Mouse (Mus musculus): ENCODE measurements around the gene Nudc. TPM values are rescaled to one million over a fixed set of nuclear protein-coding genes. Genes with fewer than 3 reads are reported as not detected.
A peak's percentile ranks its signal among the peaks of the same experiment; 100 is the strongest.

Gene Nudc
- total and polyA plus RNA-seq, 2 experiments from 2014 or later = 42.1 to 152 TPM

- peak within 1 kb of the TSS; percentile 60 for H3K4me3 ChIP-seq (ENCODE audit: low read depth, low read length)
- H3K27me3 ChIP-seq (ENCODE audit: control insufficient read depth, insufficient read depth, low read length) = peaks cover 67% of the 10 kb centered on the region
- DNase-seq (ENCODE audit: low spot score) = peak; percentile 69
- under 1% methylated on average over 44 of the region's 53 CpGs for WGBS
- no peaks in the 10 kb centered on the region for H3K36me3 ChIP-seq (replicated peaks; ENCODE audit: control insufficient read depth, insufficient read depth, low read length)
- H3K9me3 ChIP-seq (replicated peaks; ENCODE audit: control insufficient read depth, low read length) = no peaks in the 10 kb centered on the region
- peak within 1 kb of the TSS; percentile 54 for H3K9ac ChIP-seq (replicated peaks; ENCODE audit: low read depth, low read length)
- no peak within 1 kb of the TSS for H3K27ac ChIP-seq (ENCODE audit: low read depth)
- H3K4me2 ChIP-seq (ENCODE audit: low read depth, low read length) = peak within 1 kb of the TSS; percentile 97
- TF ChIP-seq CTCF (IDR thresholded peaks at IDR 0.05; ENCODE audit: low read depth) = no peak
- TF ChIP-seq EP300 (IDR thresholded peaks at IDR 0.05; ENCODE audit: low read depth) = no peak
- H3K4me1 ChIP-seq (ENCODE audit: control insufficient read depth, insufficient read depth) = peaks cover 13% of the 10 kb centered on the region
- peak; percentile 59 for ATAC-seq (ENCODE audit: insufficient read depth, low read depth)
Measured at GRCm38 (mm10) chr4:133498160-133498724, 47.6 kb downstream of the Nudc start, which contains the start of gene Trnp1. TSS of gene Trnp1 (minus strand) at chr4:133498550.

GRCm38 (mm10) chr4:133497461-133498159, 48.2 kb downstream of the Nudc start:
- TF ChIP-seq EP300 (IDR thresholded peaks at IDR 0.05; ENCODE audit: low read depth) = no peak
- TF ChIP-seq CTCF (IDR thresholded peaks at IDR 0.05; ENCODE audit: low read depth) = no peak
- H3K4me2 ChIP-seq (ENCODE audit: low read depth, low read length) = peak overlapping the region; percentile 97
- peaks cover 13% of the 10 kb centered on the region for H3K4me1 ChIP-seq (ENCODE audit: control insufficient read depth, insufficient read depth)
- WGBS = under 1% methylated on average over 65 of the region's 70 CpGs
- no peaks in the 10 kb centered on the region for H3K36me3 ChIP-seq (replicated peaks; ENCODE audit: control insufficient read depth, insufficient read depth, low read length)
- H3K27me3 ChIP-seq (ENCODE audit: control insufficient read depth, insufficient read depth, low read length) = peaks cover 65% of the 10 kb centered on the region
- DNase-seq (ENCODE audit: low spot score) (no peak), ATAC-seq (ENCODE audit: insufficient read depth, low read depth) (peak; percentile 10; the same call in 1 of the 2 replicates)
- H3K4me3 ChIP-seq (ENCODE audit: low read depth, low read length) = peak overlapping the region; percentile 60
- peak overlapping the region; percentile 54 for H3K9ac ChIP-seq (replicated peaks; ENCODE audit: low read depth, low read length)
- no peaks in the 10 kb centered on the region for H3K9me3 ChIP-seq (replicated peaks; ENCODE audit: control insufficient read depth, low read length)
- no peak overlapping the region for H3K27ac ChIP-seq (ENCODE audit: low read depth)

GRCm38 (mm10) chr4:133496738-133497445, 48.9 kb downstream of the Nudc start:
- Histone ChIP-seq H3K9ac (replicated peaks; ENCODE audit: low read depth, low read length) (no peak overlapping the region), H3K4me1 (ENCODE audit: control insufficient read depth, insufficient read depth) (peaks cover 17% of the 10 kb centered on the region), H3K36me3 (replicated peaks; ENCODE audit: control insufficient read depth, insufficient read depth, low read length) (no peaks in the 10 kb centered on the region), H3K4me3 (ENCODE audit: low read depth, low read length) (peak overlapping the region; percentile 60), H3K4me2 (ENCODE audit: low read depth, low read length) (peak overlapping the region; percentile 97; the same call in 1 of the 2 replicates), H3K9me3 (replicated peaks; ENCODE audit: control insufficient read depth, low read length) (no peaks in the 10 kb centered on the region), H3K27ac (ENCODE audit: low read depth) (no peak overlapping the region), H3K27me3 (ENCODE audit: control insufficient read depth, insufficient read depth, low read length) (peaks cover 61% of the 10 kb centered on the region)
- ATAC-seq (ENCODE audit: insufficient read depth, low read depth) (no peak), DNase-seq (ENCODE audit: low spot score) (no peak)
- 24% methylated on average over 6 of the region's 6 CpGs for WGBS
- no peak for TF ChIP-seq EP300 (IDR thresholded peaks at IDR 0.05; ENCODE audit: low read depth)
- no peak for TF ChIP-seq CTCF (IDR thresholded peaks at IDR 0.05; ENCODE audit: low read depth)

GRCm38 (mm10) chr4:133495711-133496110, 50.1 kb downstream of the Nudc start:
- DNase-seq (ENCODE audit: low spot score) = no peak
- H3K4me3 ChIP-seq (ENCODE audit: low read depth, low read length) = no peak overlapping the region
- no peak for ATAC-seq (ENCODE audit: insufficient read depth, low read depth)
- 20% methylated on average over 7 of the region's 7 CpGs for WGBS
- peaks cover 25% of the 10 kb centered on the region for H3K4me1 ChIP-seq (ENCODE audit: control insufficient read depth, insufficient read depth)
- H3K4me2 ChIP-seq (ENCODE audit: low read depth, low read length) = no peak overlapping the region
- TF ChIP-seq CTCF (IDR thresholded peaks at IDR 0.05; ENCODE audit: low read depth) = peak; percentile 13; the same call in 1 of the 2 replicates
- TF ChIP-seq EP300 (IDR thresholded peaks at IDR 0.05; ENCODE audit: low read depth) = no peak
- H3K27me3 ChIP-seq (ENCODE audit: control insufficient read depth, insufficient read depth, low read length) = peaks cover 52% of the 10 kb centered on the region
- no peak overlapping the region for H3K9ac ChIP-seq (replicated peaks; ENCODE audit: low read depth, low read length)
- no peaks in the 10 kb centered on the region for H3K9me3 ChIP-seq (replicated peaks; ENCODE audit: control insufficient read depth, low read length)
- H3K36me3 ChIP-seq (replicated peaks; ENCODE audit: control insufficient read depth, insufficient read depth, low read length) = no peaks in the 10 kb centered on the region
- no peak overlapping the region for H3K27ac ChIP-seq (ENCODE audit: low read depth)

GRCm38 (mm10) chr4:133494867-133495266, 50.9 kb downstream of the Nudc start:
- no peak overlapping the region for H3K9ac ChIP-seq (replicated peaks; ENCODE audit: low read depth, low read length)
- H3K4me2 ChIP-seq (ENCODE audit: low read depth, low read length) = peak overlapping the region; percentile 60; the same call in 1 of the 2 replicates
- H3K4me1 ChIP-seq (ENCODE audit: control insufficient read depth, insufficient read depth) = peaks cover 26% of the 10 kb centered on the region
- H3K36me3 ChIP-seq (replicated peaks; ENCODE audit: control insufficient read depth, insufficient read depth, low read length) = no peaks in the 10 kb centered on the region
- 61% methylated on average over 4 of the region's 4 CpGs for WGBS
- DNase-seq (ENCODE audit: low spot score) (no peak), ATAC-seq (ENCODE audit: insufficient read depth, low read depth) (no peak)
- H3K4me3 ChIP-seq (ENCODE audit: low read depth, low read length) = no peak overlapping the region
- TF ChIP-seq CTCF (IDR thresholded peaks at IDR 0.05; ENCODE audit: low read depth) (no peak), EP300 (IDR thresholded peaks at IDR 0.05; ENCODE audit: low read depth) (no peak)
- H3K27ac ChIP-seq (ENCODE audit: low read depth) = no peak overlapping the region
- H3K27me3 ChIP-seq (ENCODE audit: control insufficient read depth, insufficient read depth, low read length) = peaks cover 45% of the 10 kb centered on the region
- no peaks in the 10 kb centered on the region for H3K9me3 ChIP-seq (replicated peaks; ENCODE audit: control insufficient read depth, low read length)

Measured in heart, postnatal 0 days (tissue).